Mouse (Mus musculus): Measurements from ENCODE around the gene Chchd1. TPM values are rescaled to one million over a fixed set of nuclear protein-coding genes. Genes with fewer than 3 reads are reported as not detected.
A peak's percentile ranks its signal among the peaks of the same experiment; 100 is the strongest.

Gene Chchd1
- polyA plus RNA-seq, 1 experiment: 177 TPM

GRCm38 (mm10) chr14:20695761-20696520, 6.9 kb upstream of the Chchd1 start:
- Histone ChIP-seq H3K27me3 (ENCODE audit: control insufficient read depth, insufficient read depth, insufficient read length) (no peaks in the 10 kb centered on the region), H3K4me3 (ENCODE audit: insufficient read depth, poor library complexity, severe bottlenecking) (peak overlapping the region; percentile 56), H3K79me3 (ENCODE audit: low read depth) (peaks cover 43% of the 10 kb centered on the region), H3ac (ENCODE audit: control insufficient read depth, insufficient read length, low read depth) (peak overlapping the region; percentile 55), H3K79me2 (ENCODE audit: control insufficient read depth, insufficient read depth) (peaks cover 54% of the 10 kb centered on the region), H3K36me3 (ENCODE audit: control insufficient read depth, insufficient read depth) (peaks cover 52% of the 10 kb centered on the region)
- TF ChIP-seq CEBPB (IDR thresholded peaks at IDR 0.05; ENCODE audit: low read depth) (no peak), FOSL1 (IDR thresholded peaks at IDR 0.05; ENCODE audit: insufficient read depth, low read length, poor library complexity, severe bottlenecking) (no peak), MYOG (IDR thresholded peaks at IDR 0.05; ENCODE audit: control insufficient read depth, extremely low read depth, insufficient read length) (no peak), MYOD1 (IDR thresholded peaks at IDR 0.05; ENCODE audit: control insufficient read depth, insufficient read length, low read depth) (no peak), MAX (IDR thresholded peaks at IDR 0.05) (no peak), USF1 (IDR thresholded peaks at IDR 0.05; ENCODE audit: low read depth) (no peak), CTCF (IDR thresholded peaks at IDR 0.05; ENCODE audit: control insufficient read depth, insufficient read depth, insufficient read length) (no peak)

DNA sequence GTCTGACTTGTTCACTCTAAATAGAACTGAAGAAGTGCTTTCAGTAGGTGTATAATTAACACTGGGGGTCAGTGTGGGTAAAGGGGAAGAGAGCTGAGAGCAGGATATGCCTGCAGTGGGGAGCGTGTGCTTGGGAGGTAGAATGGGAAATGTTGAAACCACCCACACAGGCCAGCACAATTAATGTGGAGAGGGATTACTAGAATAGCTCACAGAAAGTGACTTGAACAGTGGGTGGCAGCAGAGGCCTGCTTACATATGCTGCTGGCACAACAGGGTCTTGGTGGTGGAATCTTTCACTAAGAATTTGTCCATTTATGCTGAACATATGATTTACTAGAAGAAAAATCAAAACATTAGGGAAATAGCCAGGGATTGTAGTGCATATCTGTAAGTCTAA, 5.8 kb upstream of the Chchd1 start:
- Histone ChIP-seq H3K79me3 (ENCODE audit: low read depth) (peaks cover 53% of the 10 kb centered on the region), H3K79me2 (ENCODE audit: control insufficient read depth, insufficient read depth) (peaks cover 64% of the 10 kb centered on the region), H3K36me3 (ENCODE audit: control insufficient read depth, insufficient read depth) (peaks cover 42% of the 10 kb centered on the region), H3ac (ENCODE audit: control insufficient read depth, insufficient read length, low read depth) (no peak overlapping the region), H3K4me3 (ENCODE audit: insufficient read depth, poor library complexity, severe bottlenecking) (no peak overlapping the region), H3K27me3 (ENCODE audit: control insufficient read depth, insufficient read depth, insufficient read length) (no peaks in the 10 kb centered on the region)
- TF ChIP-seq CEBPB (IDR thresholded peaks at IDR 0.05; ENCODE audit: low read depth): no peak
- no peak for TF ChIP-seq USF1 (IDR thresholded peaks at IDR 0.05; ENCODE audit: low read depth)
- no peak for TF ChIP-seq MAX (IDR thresholded peaks at IDR 0.05)
- TF ChIP-seq CTCF (IDR thresholded peaks at IDR 0.05; ENCODE audit: control insufficient read depth, insufficient read depth, insufficient read length): no peak
- TF ChIP-seq MYOG (IDR thresholded peaks at IDR 0.05; ENCODE audit: control insufficient read depth, extremely low read depth, insufficient read length): no peak
- no peak for TF ChIP-seq FOSL1 (IDR thresholded peaks at IDR 0.05; ENCODE audit: insufficient read depth, low read length, poor library complexity, severe bottlenecking)
- TF ChIP-seq MYOD1 (IDR thresholded peaks at IDR 0.05; ENCODE audit: control insufficient read depth, insufficient read length, low read depth): no peak

- Histone ChIP-seq H3K27me3 (ENCODE audit: control insufficient read depth, insufficient read depth, insufficient read length) (no peaks in the 10 kb centered on the region), H3K36me3 (ENCODE audit: control insufficient read depth, insufficient read depth) (peaks cover 27% of the 10 kb centered on the region), H3K4me3 (ENCODE audit: insufficient read depth, poor library complexity, severe bottlenecking) (no peak overlapping the region), H3K79me2 (ENCODE audit: control insufficient read depth, insufficient read depth) (peaks cover 79% of the 10 kb centered on the region), H3K79me3 (ENCODE audit: low read depth) (peaks cover 61% of the 10 kb centered on the region), H3ac (ENCODE audit: control insufficient read depth, insufficient read length, low read depth) (no peak overlapping the region)
- no peak for TF ChIP-seq USF1 (IDR thresholded peaks at IDR 0.05; ENCODE audit: low read depth)
- no peak for TF ChIP-seq CEBPB (IDR thresholded peaks at IDR 0.05; ENCODE audit: low read depth)
- no peak for TF ChIP-seq CTCF (IDR thresholded peaks at IDR 0.05; ENCODE audit: control insufficient read depth, insufficient read depth, insufficient read length)
- no peak for TF ChIP-seq MYOD1 (IDR thresholded peaks at IDR 0.05; ENCODE audit: control insufficient read depth, insufficient read length, low read depth)
- TF ChIP-seq MYOG (IDR thresholded peaks at IDR 0.05; ENCODE audit: control insufficient read depth, extremely low read depth, insufficient read length): no peak
- no peak for TF ChIP-seq FOSL1 (IDR thresholded peaks at IDR 0.05; ENCODE audit: insufficient read depth, low read length, poor library complexity, severe bottlenecking)
Observed at GRCm38 (mm10) chr14:20698515-20698914, 4.3 kb upstream of the Chchd1 start.

DNA sequence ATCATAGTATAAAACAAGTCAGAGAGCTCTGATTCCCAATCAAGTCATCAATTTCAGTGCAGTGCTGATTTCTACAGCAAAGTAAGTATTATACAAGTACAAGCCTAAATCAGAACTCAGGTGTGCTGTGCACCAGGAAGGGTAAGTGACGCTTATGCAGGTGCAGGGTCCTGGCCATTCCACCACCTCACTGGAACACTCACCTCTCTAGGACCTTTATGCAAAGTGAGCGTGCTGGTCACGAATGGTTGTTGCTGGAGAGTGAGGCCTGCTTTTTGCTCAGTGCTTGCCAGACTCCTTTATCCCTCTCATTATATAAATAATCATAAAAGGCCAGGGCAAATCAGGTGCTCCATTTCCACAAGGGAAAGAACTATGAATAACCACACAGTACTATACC, 2.4 kb upstream of the Chchd1 start:
- Histone ChIP-seq H3K27me3 (ENCODE audit: control insufficient read depth, insufficient read depth, insufficient read length) (no peaks in the 10 kb centered on the region), H3K4me3 (ENCODE audit: insufficient read depth, poor library complexity, severe bottlenecking) (no peak overlapping the region), H3K79me3 (ENCODE audit: low read depth) (peaks cover 72% of the 10 kb centered on the region), H3ac (ENCODE audit: control insufficient read depth, insufficient read length, low read depth) (no peak overlapping the region), H3K79me2 (ENCODE audit: control insufficient read depth, insufficient read depth) (peaks cover 93% of the 10 kb centered on the region), H3K36me3 (ENCODE audit: control insufficient read depth, insufficient read depth) (peaks cover 30% of the 10 kb centered on the region)
- TF ChIP-seq CEBPB (IDR thresholded peaks at IDR 0.05; ENCODE audit: low read depth) (no peak), MYOG (IDR thresholded peaks at IDR 0.05; ENCODE audit: control insufficient read depth, extremely low read depth, insufficient read length) (no peak), MYOD1 (IDR thresholded peaks at IDR 0.05; ENCODE audit: control insufficient read depth, insufficient read length, low read depth) (no peak), CTCF (IDR thresholded peaks at IDR 0.05; ENCODE audit: control insufficient read depth, insufficient read depth, insufficient read length) (no peak), FOSL1 (IDR thresholded peaks at IDR 0.05; ENCODE audit: insufficient read depth, low read length, poor library complexity, severe bottlenecking) (no peak), MAX (IDR thresholded peaks at IDR 0.05) (no peak), USF1 (IDR thresholded peaks at IDR 0.05; ENCODE audit: low read depth) (no peak)

GRCm38 (mm10) chr14:20701554-20701953, 1.3 kb upstream of the Chchd1 start:
- TF ChIP-seq MYOD1 (IDR thresholded peaks at IDR 0.05; ENCODE audit: control insufficient read depth, insufficient read length, low read depth): no peak
- TF ChIP-seq CTCF (IDR thresholded peaks at IDR 0.05; ENCODE audit: control insufficient read depth, insufficient read depth, insufficient read length): no peak
- no peak for TF ChIP-seq CEBPB (IDR thresholded peaks at IDR 0.05; ENCODE audit: low read depth)
- TF ChIP-seq MAX (IDR thresholded peaks at IDR 0.05): no peak
- TF ChIP-seq MYOG (IDR thresholded peaks at IDR 0.05; ENCODE audit: control insufficient read depth, extremely low read depth, insufficient read length): no peak
- TF ChIP-seq FOSL1 (IDR thresholded peaks at IDR 0.05; ENCODE audit: insufficient read depth, low read length, poor library complexity, severe bottlenecking): no peak
- no peak for TF ChIP-seq USF1 (IDR thresholded peaks at IDR 0.05; ENCODE audit: low read depth)
- H3K27me3 ChIP-seq (ENCODE audit: control insufficient read depth, insufficient read depth, insufficient read length): no peaks in the 10 kb centered on the region
- H3K79me2 ChIP-seq (ENCODE audit: control insufficient read depth, insufficient read depth): peaks cover 83% of the 10 kb centered on the region
- peak overlapping the region; percentile 84 for H3K4me3 ChIP-seq (ENCODE audit: insufficient read depth, poor library complexity, severe bottlenecking)
- H3ac ChIP-seq (ENCODE audit: control insufficient read depth, insufficient read length, low read depth): peak overlapping the region; percentile 46
- H3K79me3 ChIP-seq (ENCODE audit: low read depth): peaks cover 63% of the 10 kb centered on the region
- H3K36me3 ChIP-seq (ENCODE audit: control insufficient read depth, insufficient read depth): peaks cover 29% of the 10 kb centered on the region
